Mouse (Mus musculus) MEL (cell line): ENCODE data around the gene Atp8a2. TPM values are rescaled to one million over a fixed set of nuclear protein-coding genes. Genes with fewer than 3 reads are reported as not detected.

Source experiments
- DNase-seq: peaks from one replicate; pipeline ENCODE4 v3.0.0; 2011; ENCODE audit warnings: low read depth, low spot score
- H3K27ac ChIP-seq: 2 replicates; pipeline ENCODE4 v1.5.1; 2012; ENCODE audit warnings: low read depth, mild to moderate bottlenecking, control low read depth, low read length, moderate library complexity; ENCODE audit not compliant: control insufficient read depth
- H3K27me3 ChIP-seq, 2 experiments: fragments of 150-350 bp in 1 of 2; sonication (generic) in 1 of 2; 2 replicates each; pipeline ENCODE4 v1.6.1; 2012; ENCODE audit warnings: low read length in 2 of 2, mild to moderate bottlenecking in 2 of 2, improper control_type of control experiment in 1 of 2, moderate library complexity in 1 of 2; ENCODE audit not compliant: insufficient read depth in 2 of 2, control insufficient read depth in 1 of 2
- H3K36me3 ChIP-seq, 2 experiments: 2 replicates each; pipeline ENCODE4 v1.6.1; 2012 to 2014; ENCODE audit warnings: low read length in 2 of 2, improper control_type of control experiment in 1 of 2, inconsistent platforms in 1 of 2, mild to moderate bottlenecking in 1 of 2; ENCODE audit not compliant: insufficient read depth in 2 of 2, control insufficient read depth in 1 of 2
- H3K4me1 ChIP-seq, 2 experiments: fragments of 150-350 bp in 1 of 2; sonication (generic) in 1 of 2; 2 replicates each; pipeline ENCODE4 v1.6.1; 2012; ENCODE audit warnings: low read length in 2 of 2, improper control_type of control experiment in 1 of 2, mild to moderate bottlenecking in 1 of 2; ENCODE audit not compliant: insufficient read depth in 2 of 2, control insufficient read depth in 1 of 2
- H3K4me3 ChIP-seq, 2 experiments: fragments of 150-350 bp in 1 of 2; sonication (generic) in 1 of 2; 2 replicates each; pipeline ENCODE4 v1.5.1; 2012; ENCODE audit warnings: low read depth in 2 of 2, low read length in 2 of 2, mild to moderate bottlenecking in 2 of 2, moderate library complexity in 2 of 2, control low read depth in 1 of 2, improper control_type of control experiment in 1 of 2; ENCODE audit not compliant: control insufficient read depth in 1 of 2, insufficient read depth in 1 of 2
- H3K79me2 ChIP-seq: 2 replicates; pipeline ENCODE4 v1.6.1; 2012; ENCODE audit warnings: mild to moderate bottlenecking, low read length, moderate library complexity; ENCODE audit not compliant: control insufficient read depth, poor library complexity, insufficient read depth
- H3K9ac ChIP-seq: 2 replicates; pipeline ENCODE4 v1.6.1; 2012; ENCODE audit warnings: low read depth, mild to moderate bottlenecking, control low read depth, low read length, moderate library complexity; ENCODE audit not compliant: control insufficient read depth, poor library complexity, severe bottlenecking
- H3K9me3 ChIP-seq: fragments of 150-350 bp; sonication (generic); replicated peaks from 2 replicates; pipeline ENCODE4 v1.6.1; 2012; ENCODE audit warnings: mild to moderate bottlenecking, low read length, improper control_type of control experiment, moderate library complexity; ENCODE audit not compliant: insufficient read depth
- BHLHE40 ChIP-seq: IDR thresholded peaks from 2 replicates; pipeline ENCODE4 v1.6.1; 2012; ENCODE audit warnings: low read depth, mild to moderate bottlenecking, inconsistent platforms, low read length, improper control_type of control experiment, borderline replicate concordance
- CHD1 ChIP-seq: IDR thresholded peaks from 2 replicates; pipeline ENCODE4 v1.6.1; 2012; ENCODE audit warnings: low read depth, mild to moderate bottlenecking, inconsistent platforms, low read length, improper control_type of control experiment
- CHD2 ChIP-seq: IDR thresholded peaks from 2 replicates; pipeline ENCODE4 v1.6.1; 2011; ENCODE audit warnings: low read length, improper control_type of control experiment
- E2F4 ChIP-seq: IDR thresholded peaks from 2 replicates; pipeline ENCODE4 v1.6.1; 2011; ENCODE audit warnings: low read depth, low read length, improper control_type of control experiment, borderline replicate concordance
- ELF1 ChIP-seq: IDR thresholded peaks from 2 replicates; pipeline ENCODE4 v1.6.1; 2014; ENCODE audit warnings: low read depth, mild to moderate bottlenecking, inconsistent platforms, low read length, improper control_type of control experiment, moderate library complexity
- EP300 ChIP-seq, 2 experiments: IDR thresholded peaks; 2 replicates each; pipeline ENCODE4 v1.6.1; 2011; ENCODE audit warnings: improper control_type of control experiment in 2 of 2, low read length in 2 of 2, low read depth in 1 of 2, mild to moderate bottlenecking in 1 of 2
- ETS1 ChIP-seq: IDR thresholded peaks from 2 replicates; pipeline ENCODE4 v1.6.1; 2012; ENCODE audit warnings: low read depth, mild to moderate bottlenecking, inconsistent platforms, low read length, improper control_type of control experiment, moderate library complexity
- GABPA ChIP-seq: IDR thresholded peaks from 2 replicates; pipeline ENCODE4 v1.6.1; 2012; ENCODE audit warnings: low read depth, mild to moderate bottlenecking, inconsistent platforms, low read length, improper control_type of control experiment, moderate library complexity
- JUND ChIP-seq: IDR thresholded peaks from 2 replicates; pipeline ENCODE4 v1.6.1; 2011; ENCODE audit warnings: low read depth, mild to moderate bottlenecking, improper control_type of control experiment, low read length
- KAT2A ChIP-seq: conservative IDR thresholded peaks from 2 replicates; pipeline ENCODE4 v1.6.1; 2012; ENCODE audit warnings: low read depth, low read length, improper control_type of control experiment, inconsistent platforms
- MAFK ChIP-seq: IDR thresholded peaks from 2 replicates; pipeline ENCODE4 v1.6.1; 2011; ENCODE audit warnings: low read depth, mild to moderate bottlenecking, low read length, improper control_type of control experiment, borderline replicate concordance
- MAZ ChIP-seq: IDR thresholded peaks from 2 replicates; pipeline ENCODE4 v1.6.1; 2012; ENCODE audit warnings: low read depth, mild to moderate bottlenecking, inconsistent platforms, low read length, improper control_type of control experiment
- MEF2A ChIP-seq: IDR thresholded peaks from 2 replicates; pipeline ENCODE4 v1.6.1; 2014; ENCODE audit warnings: low read depth, mild to moderate bottlenecking, inconsistent platforms, low read length, improper control_type of control experiment; ENCODE audit not compliant: poor library complexity, insufficient replicate concordance, severe bottlenecking; ENCODE audit errors: extremely low read depth
- MXI1 ChIP-seq: IDR thresholded peaks from 2 replicates; pipeline ENCODE4 v1.6.1; 2011; ENCODE audit warnings: mild to moderate bottlenecking, low read depth, low read length, improper control_type of control experiment
- MYB ChIP-seq: IDR thresholded peaks from 2 replicates; pipeline ENCODE4 v1.6.1; 2011; ENCODE audit warnings: mild to moderate bottlenecking, low read depth, low read length, improper control_type of control experiment
- MYC ChIP-seq: IDR thresholded peaks from 2 replicates; pipeline ENCODE4 v1.6.1; 2011; ENCODE audit warnings: low read depth, mild to moderate bottlenecking, low read length, improper control_type of control experiment, moderate library complexity
- NELFE ChIP-seq: IDR thresholded peaks from 2 replicates; pipeline ENCODE4 v1.6.1; 2011; ENCODE audit warnings: low read depth, low read length, improper control_type of control experiment
- NRF1 ChIP-seq: IDR thresholded peaks from 2 replicates; pipeline ENCODE4 v1.6.1; 2014; ENCODE audit warnings: low read depth, mild to moderate bottlenecking, inconsistent platforms, low read length, improper control_type of control experiment, moderate library complexity; ENCODE audit not compliant: poor library complexity, insufficient read depth, severe bottlenecking
- POLR2A ChIP-seq, 2 experiments: IDR thresholded peaks; 2 replicates each; pipeline ENCODE4 v1.6.1; 2011 to 2012; ENCODE audit warnings: low read length in 2 of 2, mild to moderate bottlenecking in 2 of 2, control low read depth in 1 of 2, improper control_type of control experiment in 1 of 2, low read depth in 1 of 2, moderate library complexity in 1 of 2; ENCODE audit not compliant: control insufficient read depth in 1 of 2, insufficient read depth in 1 of 2, poor library complexity in 1 of 2
- POLR2AphosphoS5 ChIP-seq: IDR thresholded peaks from 2 replicates; pipeline ENCODE4 v1.6.1; 2012; ENCODE audit warnings: low read depth, borderline replicate concordance, mild to moderate bottlenecking, inconsistent platforms, low read length, moderate library complexity, mixed read lengths
- SIN3A ChIP-seq: IDR thresholded peaks from 2 replicates; pipeline ENCODE4 v1.6.1; 2012; ENCODE audit warnings: low read length, improper control_type of control experiment, inconsistent platforms
- SMC3 ChIP-seq: IDR thresholded peaks from 2 replicates; pipeline ENCODE4 v1.6.1; 2011; ENCODE audit warnings: low read depth, low read length, improper control_type of control experiment
- TAL1 ChIP-seq: IDR thresholded peaks from 2 replicates; pipeline ENCODE4 v1.6.1; 2012; ENCODE audit warnings: mild to moderate bottlenecking, inconsistent platforms, low read length, moderate library complexity, mixed read lengths
- UBTF ChIP-seq: IDR thresholded peaks from 2 replicates; pipeline ENCODE4 v1.6.1; 2012; ENCODE audit warnings: low read depth, mild to moderate bottlenecking, inconsistent platforms, low read length, improper control_type of control experiment, moderate library complexity, borderline replicate concordance; ENCODE audit not compliant: insufficient read depth
- USF2 ChIP-seq, 2 experiments: IDR thresholded peaks; 2 replicates each; pipeline ENCODE4 v1.6.1; 2011 to 2012; ENCODE audit warnings: improper control_type of control experiment in 2 of 2, low read length in 2 of 2, borderline replicate concordance in 1 of 2, inconsistent platforms in 1 of 2, low read depth in 1 of 2, mild to moderate bottlenecking in 1 of 2; ENCODE audit not compliant: insufficient read depth in 1 of 2
- ZC3H11A ChIP-seq: IDR thresholded peaks from 2 replicates; pipeline ENCODE4 v1.6.1; 2012; ENCODE audit warnings: low read depth, mild to moderate bottlenecking, inconsistent platforms, low read length, improper control_type of control experiment
- ZKSCAN1 ChIP-seq: IDR thresholded peaks from 2 replicates; pipeline ENCODE4 v1.6.1; 2012; ENCODE audit warnings: low read depth, mild to moderate bottlenecking, inconsistent platforms, low read length, improper control_type of control experiment, moderate library complexity
- ZNF384 ChIP-seq: IDR thresholded peaks from 2 replicates; pipeline ENCODE4 v1.6.1; 2012; ENCODE audit warnings: low read depth, mild to moderate bottlenecking, inconsistent platforms, low read length, improper control_type of control experiment
- polyA plus RNA-seq, 2 experiments: library from polyadenylated mRNA; stranded (reverse) in 1 of 2; unstranded in 1 of 2; fragments of >175 nt in 1 of 2; fragments of >200 nt in 1 of 2; gene quantifications; 2 replicates each; pipeline versions ENCODE4 v1.2.1 to v1.2.4; 2012; ENCODE audit warnings: low replicate concordance in 2 of 2, low read depth in 1 of 2; ENCODE audit not compliant: insufficient read length in 2 of 2, insufficient read depth in 1 of 2, missing spikeins in 1 of 2
- total RNA-seq: library from RNA; depleted of rRNA; stranded (reverse); fragments of 300-350 nt; gene quantifications from 2 replicates; pipeline ENCODE4 v1.2.3, GENCODE M21; 2012

Gene Atp8a2
- total and polyA plus RNA-seq, 3 experiments, result 0.29 to 0.39 TPM; not detected in 1

DNA sequence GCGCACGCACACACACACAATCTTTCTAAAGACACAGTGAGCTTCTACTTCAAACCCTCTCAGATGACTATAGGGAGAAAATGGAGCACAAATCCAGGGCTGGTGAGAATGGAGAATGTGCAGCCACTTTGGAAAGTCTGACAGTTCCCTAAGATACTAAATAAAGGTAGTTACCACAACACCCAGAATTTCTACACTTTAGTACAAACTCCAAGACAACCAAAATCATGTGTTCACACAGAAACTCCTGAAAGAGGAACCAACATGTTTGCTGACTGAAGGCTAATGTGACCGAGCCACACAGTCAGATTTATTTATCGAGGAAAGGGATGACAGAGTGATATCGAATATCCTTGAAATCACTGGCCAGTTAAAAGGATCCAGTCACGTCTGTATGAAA, 8.0 kb upstream of the Atp8a2 start:
- no peak overlapping the region for H3K9ac ChIP-seq
- H3K79me2 ChIP-seq, result no peaks in the 10 kb centered on the region
- H3K4me1 ChIP-seq, result no peaks in the 10 kb centered on the region; a peak in 1 of 4 replicates
- no peak overlapping the region for H3K4me3 ChIP-seq
- H3K27ac ChIP-seq, result no peak overlapping the region
- no peaks in the 10 kb centered on the region for H3K36me3 ChIP-seq
- DNase-seq, result no peak
- H3K9me3 ChIP-seq, result no peaks in the 10 kb centered on the region
- H3K27me3 ChIP-seq, result no peaks in the 10 kb centered on the region
- TF ChIP-seq EP300 (IDR thresholded peaks at IDR 0.05; ENCODE audit: low read depth in 1 of 2, low read length in 2 of 2) (no peak), GABPA (no peak), MYB (no peak), USF2 (IDR thresholded peaks at IDR 0.05; ENCODE audit: borderline replicate concordance in 1 of 2, insufficient read depth in 1 of 2, low read depth in 1 of 2, low read length in 2 of 2) (no peak), NELFE (no peak), SMC3 (no peak), BHLHE40 (no peak), CHD2 (no peak), POLR2AphosphoS5 (no peak), CHD1 (no peak), MEF2A (no peak), ELF1 (no peak), MXI1 (no peak), MAZ (no peak), E2F4 (no peak), ZNF384 (no peak), KAT2A (no peak), JUND (no peak), UBTF (no peak), NRF1 (no peak)

- Histone ChIP-seq H3K27me3 (no peaks in the 10 kb centered on the region), H3K79me2 (no peaks in the 10 kb centered on the region), H3K9ac (no peak overlapping the region), H3K36me3 (peaks cover 0 to 15% of the 10 kb centered on the region in 2 experiments; a peak in 2 of 4 replicates), H3K4me1 (peaks cover 9 to 18% of the 10 kb centered on the region in 2 experiments), H3K4me3 (no peak overlapping the region), H3K27ac (no peak overlapping the region), H3K9me3 (no peaks in the 10 kb centered on the region)
- no peak for DNase-seq
- no peak for TF ChIP-seq UBTF
- no peak for TF ChIP-seq ETS1
- TF ChIP-seq MYC, result no peak
- TF ChIP-seq MAFK, result no peak
- TF ChIP-seq ZKSCAN1, result no peak
- no peak for TF ChIP-seq USF2 (IDR thresholded peaks at IDR 0.05; ENCODE audit: borderline replicate concordance in 1 of 2, insufficient read depth in 1 of 2, low read depth in 1 of 2, low read length in 2 of 2)
- no peak for TF ChIP-seq GABPA
- TF ChIP-seq NELFE, result no peak
- no peak for TF ChIP-seq MXI1
- TF ChIP-seq POLR2AphosphoS5, result no peak
- no peak for TF ChIP-seq ZC3H11A
- TF ChIP-seq E2F4, result no peak
- TF ChIP-seq SIN3A, result no peak
- no peak for TF ChIP-seq TAL1
- no peak for TF ChIP-seq POLR2A (IDR thresholded peaks at IDR 0.05; ENCODE audit: control insufficient read depth in 1 of 2, insufficient read depth in 1 of 2, low read depth in 1 of 2, low read length in 2 of 2, poor library complexity in 1 of 2)
These were observed 980 bp downstream of the Atp8a2 start for GRCm38 (mm10) chr14:60195999-60196398.
